Mouse (Mus musculus): ENCODE results near the gene Zbtb20. TPM values are rescaled to one million over a fixed set of nuclear protein-coding genes. Genes with fewer than 3 reads are reported as not detected.

Gene Zbtb20
- polyA plus RNA-seq, 1 experiment: 9.6 TPM

- Histone ChIP-seq H3K36me3 (ENCODE audit: control insufficient read depth, insufficient read depth, low read length) (no peaks in the 10 kb centered on the region), H3K27me3 (ENCODE audit: control insufficient read depth, insufficient read depth, low read length) (no peaks in the 10 kb centered on the region), H3K4me1 (ENCODE audit: control insufficient read depth, insufficient read depth, insufficient read length, low read length) (peaks cover 12% of the 10 kb centered on the region; the same call in 1 of the 2 replicates), H3K27ac (ENCODE audit: insufficient read depth, low read depth, low read length) (no peak overlapping the region), H3K4me3 (ENCODE audit: low read depth, low read length) (no peak overlapping the region)
- TF ChIP-seq POLR2A (IDR thresholded peaks at IDR 0.05; ENCODE audit: low read depth, low read length): no peak
- 82% methylated on average over 4 of the region's 4 CpGs for WGBS
Measured at GRCm38 (mm10) chr16:43581551-43581950, 705.9 kb downstream of the Zbtb20 start.

- WGBS: 31% methylated on average over 4 of the region's 4 CpGs
- Histone ChIP-seq H3K36me3 (ENCODE audit: control insufficient read depth, insufficient read depth, low read length) (no peaks in the 10 kb centered on the region), H3K4me1 (ENCODE audit: control insufficient read depth, insufficient read depth, insufficient read length, low read length) (peaks cover 9% of the 10 kb centered on the region; the same call in 1 of the 2 replicates), H3K27ac (ENCODE audit: insufficient read depth, low read depth, low read length) (no peak overlapping the region), H3K4me3 (ENCODE audit: low read depth, low read length) (no peak overlapping the region), H3K27me3 (ENCODE audit: control insufficient read depth, insufficient read depth, low read length) (no peaks in the 10 kb centered on the region)
- no peak for TF ChIP-seq POLR2A (IDR thresholded peaks at IDR 0.05; ENCODE audit: low read depth, low read length)
- TF ChIP-seq CTCF (IDR thresholded peaks at IDR 0.05; ENCODE audit: extremely low read depth, insufficient read length, insufficient replicate concordance, low read depth, low read length): no peak
Measured at GRCm38 (mm10) chr16:43586859-43587429, 711.3 kb downstream of the Zbtb20 start.

- H3K4me1 ChIP-seq (ENCODE audit: control insufficient read depth, insufficient read depth, insufficient read length, low read length): peaks cover 7% of the 10 kb centered on the region; the same call in 1 of the 2 replicates
- 62% methylated on average over 7 of the region's 7 CpGs for WGBS
- no peak overlapping the region for H3K4me3 ChIP-seq (ENCODE audit: low read depth, low read length)
- H3K27ac ChIP-seq (ENCODE audit: insufficient read depth, low read depth, low read length): no peak overlapping the region
- no peaks in the 10 kb centered on the region for H3K36me3 ChIP-seq (ENCODE audit: control insufficient read depth, insufficient read depth, low read length)
- TF ChIP-seq CTCF (IDR thresholded peaks at IDR 0.05; ENCODE audit: extremely low read depth, insufficient read length, insufficient replicate concordance, low read depth, low read length) (no peak), POLR2A (IDR thresholded peaks at IDR 0.05; ENCODE audit: low read depth, low read length) (no peak)
- no peaks in the 10 kb centered on the region for H3K27me3 ChIP-seq (ENCODE audit: control insufficient read depth, insufficient read depth, low read length)
Measured at GRCm38 (mm10) chr16:43590704-43591493, 715.2 kb downstream of the Zbtb20 start.

GRCm38 (mm10) chr16:43592062-43592461 is 716.4 kb downstream of the Zbtb20 start:
- 72% methylated on average over 5 of the region's 5 CpGs for WGBS
- Histone ChIP-seq H3K27me3 (ENCODE audit: control insufficient read depth, insufficient read depth, low read length) (no peaks in the 10 kb centered on the region), H3K4me3 (ENCODE audit: low read depth, low read length) (no peak overlapping the region), H3K36me3 (ENCODE audit: control insufficient read depth, insufficient read depth, low read length) (no peaks in the 10 kb centered on the region), H3K27ac (ENCODE audit: insufficient read depth, low read depth, low read length) (no peak overlapping the region), H3K4me1 (ENCODE audit: control insufficient read depth, insufficient read depth, insufficient read length, low read length) (peaks cover 2% of the 10 kb centered on the region; the same call in 1 of the 2 replicates)
- TF ChIP-seq POLR2A (IDR thresholded peaks at IDR 0.05; ENCODE audit: low read depth, low read length) (no peak), CTCF (IDR thresholded peaks at IDR 0.05; ENCODE audit: extremely low read depth, insufficient read length, insufficient replicate concordance, low read depth, low read length) (no peak)

GRCm38 (mm10) chr16:43592801-43593200 is 717.1 kb downstream of the Zbtb20 start:
- no peaks in the 10 kb centered on the region for H3K4me1 ChIP-seq (ENCODE audit: control insufficient read depth, insufficient read depth, insufficient read length, low read length)
- 10% methylated on average over 1 of the region's 1 CpGs for WGBS
- H3K27me3 ChIP-seq (ENCODE audit: control insufficient read depth, insufficient read depth, low read length): no peaks in the 10 kb centered on the region
- H3K36me3 ChIP-seq (ENCODE audit: control insufficient read depth, insufficient read depth, low read length): no peaks in the 10 kb centered on the region
- no peak overlapping the region for H3K27ac ChIP-seq (ENCODE audit: insufficient read depth, low read depth, low read length)
- H3K4me3 ChIP-seq (ENCODE audit: low read depth, low read length): no peak overlapping the region
- TF ChIP-seq POLR2A (IDR thresholded peaks at IDR 0.05; ENCODE audit: low read depth, low read length) (no peak), CTCF (IDR thresholded peaks at IDR 0.05; ENCODE audit: extremely low read depth, insufficient read length, insufficient replicate concordance, low read depth, low read length) (no peak)

GRCm38 (mm10) chr16:43597375-43598060 is 721.8 kb downstream of the Zbtb20 start:
- Histone ChIP-seq H3K27me3 (ENCODE audit: control insufficient read depth, insufficient read depth, low read length) (no peaks in the 10 kb centered on the region), H3K4me1 (ENCODE audit: control insufficient read depth, insufficient read depth, insufficient read length, low read length) (no peaks in the 10 kb centered on the region), H3K4me3 (ENCODE audit: low read depth, low read length) (no peak overlapping the region), H3K36me3 (ENCODE audit: control insufficient read depth, insufficient read depth, low read length) (no peaks in the 10 kb centered on the region), H3K27ac (ENCODE audit: insufficient read depth, low read depth, low read length) (no peak overlapping the region)
- no peak for TF ChIP-seq CTCF (IDR thresholded peaks at IDR 0.05; ENCODE audit: extremely low read depth, insufficient read length, insufficient replicate concordance, low read depth, low read length)
- TF ChIP-seq POLR2A (IDR thresholded peaks at IDR 0.05; ENCODE audit: low read depth, low read length): no peak
- 33% methylated on average over 7 of the region's 7 CpGs for WGBS

- Histone ChIP-seq H3K27ac (ENCODE audit: insufficient read depth, low read depth, low read length) (no peak overlapping the region), H3K4me3 (ENCODE audit: low read depth, low read length) (no peak overlapping the region), H3K4me1 (ENCODE audit: control insufficient read depth, insufficient read depth, insufficient read length, low read length) (no peaks in the 10 kb centered on the region), H3K27me3 (ENCODE audit: control insufficient read depth, insufficient read depth, low read length) (no peaks in the 10 kb centered on the region), H3K36me3 (ENCODE audit: control insufficient read depth, insufficient read depth, low read length) (no peaks in the 10 kb centered on the region)
- TF ChIP-seq POLR2A (IDR thresholded peaks at IDR 0.05; ENCODE audit: low read depth, low read length) (no peak), CTCF (IDR thresholded peaks at IDR 0.05; ENCODE audit: extremely low read depth, insufficient read length, insufficient replicate concordance, low read depth, low read length) (no peak)
- WGBS: 90% methylated on average over 2 of the region's 2 CpGs
Measured at GRCm38 (mm10) chr16:43599707-43600106, 724.0 kb downstream of the Zbtb20 start.

Data from small intestine, adult 2 months (tissue).